Mouse (Mus musculus) hindbrain, embryonic 10.5 days (tissue): Measurements from ENCODE around the gene Eya3. TPM values are rescaled to one million over a fixed set of nuclear protein-coding genes. Genes with fewer than 3 reads are reported as not detected.
A peak's percentile ranks its signal among the peaks of the same experiment; 100 is the strongest.

Experiments
- DNase-seq: peaks from one replicate; pipeline ENCODE4 v3.0.0-alpha.2; 2017; ENCODE audit warnings: low spot score
- H3K27ac ChIP-seq: fragments of 300-500 bp; sonication (generic); 2 replicates; pipeline ENCODE4 v1.5.1; 2016; ENCODE audit warnings: mild to moderate bottlenecking, moderate library complexity
- H3K27me3 ChIP-seq: fragments of 300-500 bp; sonication (generic); 2 replicates; pipeline ENCODE4 v1.6.1; 2016; ENCODE audit warnings: mild to moderate bottlenecking; ENCODE audit not compliant: poor library complexity, insufficient read depth, severe bottlenecking
- H3K36me3 ChIP-seq: fragments of 300-500 bp; sonication (generic); 2 replicates; pipeline ENCODE4 v1.6.1; 2016; ENCODE audit warnings: mild to moderate bottlenecking, moderate library complexity
- H3K4me1 ChIP-seq: fragments of 300-500 bp; sonication (generic); replicated peaks from 2 replicates; pipeline ENCODE4 v1.6.1; 2016; ENCODE audit warnings: mild to moderate bottlenecking
- H3K4me3 ChIP-seq: fragments of 300-500 bp; sonication (generic); 2 replicates; pipeline ENCODE4 v1.5.1; 2016; ENCODE audit warnings: mild to moderate bottlenecking, moderate library complexity
- H3K9me3 ChIP-seq: fragments of 300-500 bp; sonication (generic); 2 replicates; pipeline ENCODE4 v1.6.1; 2016; ENCODE audit warnings: mild to moderate bottlenecking, moderate library complexity
- WGBS: fragments of 180-500 bp; shearing (Covaris S2); methylation state at CpG from one replicate; pipeline ENCODE4 v1.1.7; 2016; 5-methylcytosine and 5-hydroxymethylcytosine counted together
- polyA plus RNA-seq: library from polyadenylated mRNA; unstranded; fragments of >200 nt; fragmentation: Nextera tagmentation; extraction: Ambion mirVana; gene quantifications from 2 replicates; pipeline ENCODE4 v1.2.1, GENCODE M21; 2016

Gene Eya3
- polyA plus RNA-seq, 1 experiment from 2014 or later: 24.2 TPM

- WGBS: 87% methylated on average over 3 of the region's 3 CpGs
- DNase-seq: no peak
- Histone ChIP-seq H3K4me1 (no peaks in the 10 kb centered on the region), H3K27ac (no peak overlapping the region), H3K4me3 (no peak overlapping the region), H3K36me3 (peaks cover 24% of the 10 kb centered on the region), H3K9me3 (no peaks in the 10 kb centered on the region), H3K27me3 (no peaks in the 10 kb centered on the region)
Measured at GRCm38 (mm10) chr4:132653799-132654198, 15.0 kb downstream of the Eya3 start.

- Histone ChIP-seq H3K9me3 (no peaks in the 10 kb centered on the region), H3K27me3 (no peaks in the 10 kb centered on the region), H3K4me3 (no peak overlapping the region), H3K36me3 (peaks cover 32% of the 10 kb centered on the region), H3K4me1 (no peaks in the 10 kb centered on the region), H3K27ac (no peak overlapping the region)
- no peak for DNase-seq
- 89% methylated on average over 5 of the region's 5 CpGs for WGBS
Measured at GRCm38 (mm10) chr4:132655290-132655689, 16.5 kb downstream of the Eya3 start.

GRCm38 (mm10) chr4:132659106-132659505, 20.3 kb downstream of the Eya3 start:
- Histone ChIP-seq H3K27me3 (no peaks in the 10 kb centered on the region), H3K9me3 (no peaks in the 10 kb centered on the region), H3K27ac (no peak overlapping the region), H3K36me3 (peaks cover 62% of the 10 kb centered on the region), H3K4me1 (no peaks in the 10 kb centered on the region), H3K4me3 (no peak overlapping the region)
- DNase-seq: no peak
- 90% methylated on average over 7 of the region's 7 CpGs for whole genome bisulfite sequencing

DNA sequence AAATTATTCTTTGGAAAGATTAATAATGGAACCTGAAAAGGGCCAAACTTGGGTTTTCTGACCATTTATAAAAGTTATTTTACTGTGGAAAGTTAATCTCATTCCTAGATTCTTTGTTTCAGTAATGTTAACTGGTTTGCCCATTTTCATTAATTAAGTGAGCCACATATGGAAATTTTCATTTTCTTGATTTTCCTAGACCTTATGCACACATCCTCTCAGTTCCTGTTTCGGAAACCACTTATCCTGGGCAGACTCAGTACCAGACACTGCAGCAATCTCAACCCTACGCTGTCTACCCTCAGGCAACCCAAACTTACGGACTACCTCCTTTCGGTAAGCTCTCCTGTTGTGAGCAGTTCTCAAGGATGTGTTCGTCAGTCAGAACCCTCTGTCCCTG, 33.9 kb downstream of the Eya3 start:
- no peak for DNase-seq
- WGBS: 96% methylated on average over 5 of the region's 5 CpGs
- no peak overlapping the region for H3K4me3 ChIP-seq
- peaks cover 96% of the 10 kb centered on the region for H3K36me3 ChIP-seq
- no peaks in the 10 kb centered on the region for H3K4me1 ChIP-seq
- no peaks in the 10 kb centered on the region for H3K9me3 ChIP-seq
- no peak overlapping the region for H3K27ac ChIP-seq
- no peaks in the 10 kb centered on the region for H3K27me3 ChIP-seq

DNA sequence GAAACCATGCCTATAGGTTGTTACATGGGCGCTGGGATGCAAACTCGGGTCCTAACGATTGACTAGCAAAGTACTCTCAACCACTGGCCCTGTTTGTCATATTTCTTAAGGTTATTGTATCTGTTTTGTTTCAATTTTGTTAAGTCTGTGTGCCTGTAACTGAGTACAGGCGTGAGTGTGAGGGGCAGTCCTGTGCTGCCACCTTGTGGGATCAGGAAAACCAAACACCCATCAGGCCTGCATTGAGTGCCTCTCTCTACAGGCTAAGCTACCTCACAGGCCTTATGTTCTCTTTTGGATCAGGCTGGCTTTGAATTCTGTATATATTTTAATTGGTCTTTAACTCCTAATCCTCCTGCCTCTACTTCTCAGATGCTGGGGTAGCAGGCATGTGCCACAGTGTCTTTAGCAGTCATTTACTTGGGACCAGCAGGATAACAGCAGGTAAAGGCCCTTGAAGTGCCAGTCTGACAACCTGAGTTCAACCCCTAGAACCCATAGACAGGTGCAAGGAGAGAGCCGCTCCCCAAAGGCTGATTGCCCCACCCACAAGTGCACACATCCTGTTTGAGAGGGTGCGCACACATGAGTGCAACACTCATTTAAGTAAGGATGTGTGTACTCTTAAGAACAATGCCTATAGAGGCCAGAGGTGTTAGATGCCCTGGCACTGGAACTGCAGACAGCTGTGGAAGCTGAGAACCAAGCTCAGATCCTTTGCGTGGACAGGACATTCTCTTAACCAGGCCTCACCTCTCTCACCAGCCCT, 38.2 kb downstream of the Eya3 start:
- Histone ChIP-seq H3K27ac (no peak overlapping the region), H3K27me3 (no peaks in the 10 kb centered on the region), H3K4me1 (no peaks in the 10 kb centered on the region), H3K36me3 (peaks cover 91% of the 10 kb centered on the region), H3K9me3 (no peaks in the 10 kb centered on the region), H3K4me3 (no peak overlapping the region)
- no peak for DNase-seq
- 89% methylated on average over 7 of the region's 7 CpGs for WGBS

GRCm38 (mm10) chr4:132689634-132690033, 50.8 kb downstream of the Eya3 start:
- 94% methylated on average over 2 of the region's 2 CpGs for WGBS
- Histone ChIP-seq H3K4me3 (no peak overlapping the region), H3K27me3 (no peaks in the 10 kb centered on the region), H3K36me3 (peaks cover 73% of the 10 kb centered on the region), H3K9me3 (no peaks in the 10 kb centered on the region), H3K4me1 (no peaks in the 10 kb centered on the region), H3K27ac (no peak overlapping the region)
- no peak for DNase-seq

GRCm38 (mm10) chr4:132693366-132693765, 54.6 kb downstream of the Eya3 start:
- H3K27me3 ChIP-seq: no peaks in the 10 kb centered on the region
- no peaks in the 10 kb centered on the region for H3K4me1 ChIP-seq
- peaks cover 82% of the 10 kb centered on the region for H3K36me3 ChIP-seq
- DNase-seq: no peak
- H3K4me3 ChIP-seq: no peak overlapping the region
- no peaks in the 10 kb centered on the region for H3K9me3 ChIP-seq
- 86% methylated on average over 3 of the region's 3 CpGs for WGBS
- H3K27ac ChIP-seq: no peak overlapping the region

- peaks cover 99% of the 10 kb centered on the region for H3K36me3 ChIP-seq
Measured at GRCm38 (mm10) chr4:132702076-132702475, 63.3 kb downstream of the Eya3 start.

GRCm38 (mm10) chr4:132706885-132707284, 68.1 kb downstream of the Eya3 start:
- no peak for DNase-seq
- Histone ChIP-seq H3K27me3 (no peaks in the 10 kb centered on the region), H3K9me3 (no peaks in the 10 kb centered on the region), H3K36me3 (peaks cover 98% of the 10 kb centered on the region), H3K4me3 (no peak overlapping the region), H3K4me1 (no peaks in the 10 kb centered on the region), H3K27ac (no peak overlapping the region)
- 96% methylated on average over 8 of the region's 8 CpGs for WGBS

More at GRCm38 (mm10) chr4:132702076-132702475, 63.3 kb downstream of the Eya3 start:
- Histone ChIP-seq H3K27ac (no peak overlapping the region), H3K27me3 (no peaks in the 10 kb centered on the region), H3K4me1 (no peaks in the 10 kb centered on the region), H3K4me3 (no peak overlapping the region), H3K9me3 (no peaks in the 10 kb centered on the region)
- no peak for DNase-seq
- WGBS: 98% methylated on average over 5 of the region's 5 CpGs

GRCm38 (mm10) chr4:132713181-132713580, 74.4 kb downstream of the Eya3 start:
- Histone ChIP-seq H3K36me3 (peaks cover 82% of the 10 kb centered on the region), H3K27me3 (no peaks in the 10 kb centered on the region), H3K27ac (no peak overlapping the region), H3K4me3 (no peak overlapping the region), H3K4me1 (no peaks in the 10 kb centered on the region), H3K9me3 (no peaks in the 10 kb centered on the region)
- no peak for DNase-seq
- WGBS: 96% methylated on average over 7 of the region's 7 CpGs

DNA sequence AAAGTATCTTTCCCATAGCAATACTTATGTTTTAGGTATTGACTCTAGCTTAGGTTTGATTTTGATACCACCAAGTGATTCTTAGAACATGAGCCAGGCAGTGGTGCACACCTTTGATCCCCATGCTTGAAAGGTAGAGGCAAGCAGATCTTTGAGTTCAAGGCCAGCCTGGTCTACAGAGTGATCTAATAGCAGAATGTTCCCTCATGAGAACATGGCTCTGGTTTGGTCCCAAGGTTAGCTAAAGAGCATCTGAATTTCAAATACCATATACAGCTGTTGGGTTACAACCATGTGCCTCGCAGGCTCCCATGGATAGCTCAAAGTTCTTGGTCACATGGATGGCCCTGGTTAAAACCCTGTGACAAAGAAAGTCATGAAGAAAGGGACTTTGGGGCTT, 79.5 kb downstream of the Eya3 start:
- H3K27me3 ChIP-seq: no peaks in the 10 kb centered on the region
- no peak overlapping the region for H3K4me3 ChIP-seq
- no peaks in the 10 kb centered on the region for H3K4me1 ChIP-seq
- H3K36me3 ChIP-seq: peaks cover 81% of the 10 kb centered on the region
- no peak overlapping the region for H3K27ac ChIP-seq
- WGBS: 93% methylated on average over 1 of the region's 1 CpGs
- DNase-seq: no peak
- no peaks in the 10 kb centered on the region for H3K9me3 ChIP-seq

DNA sequence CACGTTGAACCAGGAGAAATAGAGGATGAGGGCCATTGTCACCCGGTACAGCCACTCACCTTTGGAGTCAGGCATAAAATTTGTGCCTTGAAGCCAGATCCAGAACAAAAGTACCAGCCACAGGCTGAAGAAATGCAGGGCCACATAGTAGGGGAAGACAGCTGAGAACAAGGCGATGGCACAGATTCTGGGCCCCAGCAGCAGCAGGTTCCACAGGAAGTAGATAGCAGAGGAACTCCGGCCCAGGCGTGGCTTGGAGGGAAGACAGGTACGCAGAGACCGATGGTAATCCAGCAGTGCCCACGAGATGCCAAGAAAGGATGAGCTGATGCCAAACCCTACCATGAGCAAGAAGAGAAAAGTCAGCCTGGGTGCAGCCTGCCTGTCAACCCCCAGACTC, 89.4 kb downstream of the Eya3 start:
- 89% methylated on average over 8 of the region's 8 CpGs for whole genome bisulfite sequencing
- Histone ChIP-seq H3K27ac (no peak overlapping the region), H3K4me1 (peaks cover 21% of the 10 kb centered on the region), H3K36me3 (peaks cover 49% of the 10 kb centered on the region), H3K4me3 (no peak overlapping the region), H3K9me3 (no peaks in the 10 kb centered on the region), H3K27me3 (no peaks in the 10 kb centered on the region)
- no peak for DNase-seq

GRCm38 (mm10) chr4:132731616-132732015, 92.8 kb downstream of the Eya3 start:
- Histone ChIP-seq H3K9me3 (no peaks in the 10 kb centered on the region), H3K27me3 (no peaks in the 10 kb centered on the region), H3K27ac (peak overlapping the region; percentile 73; the same call in 1 of the 2 replicates), H3K4me1 (peaks cover 24% of the 10 kb centered on the region), H3K4me3 (peak overlapping the region; percentile 65), H3K36me3 (peaks cover 16% of the 10 kb centered on the region)
- DNase-seq: no peak
- 49% methylated on average over 12 of the region's 12 CpGs for WGBS
